Mouse (Mus musculus) retina, adult 2 months (tissue): Measurements from ENCODE around the gene Cdh12.

Experiments used
- DNase-seq: peaks from one replicate; pipeline ENCODE4 v3.0.0-alpha.2; 2012; ENCODE audit warnings: low read depth, low spot score

The Cdh12 gene

DNA sequence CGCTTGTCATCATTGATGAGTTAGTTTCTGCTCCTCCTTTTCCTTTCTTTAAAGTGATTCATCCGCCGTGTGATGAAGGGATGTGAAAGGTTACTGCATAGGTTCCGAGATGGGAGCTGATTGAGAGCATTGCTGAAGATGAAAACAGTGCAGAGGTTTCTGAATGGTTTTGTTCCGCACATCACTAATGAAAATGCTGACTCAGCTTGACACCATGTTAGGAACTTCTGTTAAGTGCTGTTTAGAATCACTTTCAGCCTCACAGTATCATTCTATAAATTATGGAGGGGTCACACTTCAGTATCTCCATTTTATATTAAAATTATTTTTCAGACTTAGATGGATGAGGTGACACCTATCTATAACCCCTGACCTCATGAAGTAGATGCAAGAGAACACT is 247.2 kb downstream of the Cdh12 start:
- DNase-seq = no peak

DNA sequence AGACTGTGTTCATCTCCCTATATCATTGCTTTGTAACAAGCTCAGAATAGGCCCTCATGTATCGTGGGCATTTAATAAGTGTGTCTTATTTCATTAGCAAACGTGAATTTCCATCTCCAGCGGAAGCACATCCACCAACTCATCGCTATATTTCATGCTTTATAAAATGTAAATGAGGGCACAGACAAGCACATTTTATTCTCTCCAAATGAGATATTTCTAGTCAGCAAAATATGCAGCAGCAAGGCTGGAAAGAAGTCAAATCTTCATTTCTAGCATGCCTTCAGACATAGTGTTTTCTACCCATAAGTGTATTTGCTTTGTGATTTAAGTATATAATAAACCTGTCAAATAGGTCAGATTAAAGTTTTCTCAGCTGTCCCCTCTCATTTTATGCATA is 262.8 kb downstream of the Cdh12 start:
- DNase-seq = no peak

DNA sequence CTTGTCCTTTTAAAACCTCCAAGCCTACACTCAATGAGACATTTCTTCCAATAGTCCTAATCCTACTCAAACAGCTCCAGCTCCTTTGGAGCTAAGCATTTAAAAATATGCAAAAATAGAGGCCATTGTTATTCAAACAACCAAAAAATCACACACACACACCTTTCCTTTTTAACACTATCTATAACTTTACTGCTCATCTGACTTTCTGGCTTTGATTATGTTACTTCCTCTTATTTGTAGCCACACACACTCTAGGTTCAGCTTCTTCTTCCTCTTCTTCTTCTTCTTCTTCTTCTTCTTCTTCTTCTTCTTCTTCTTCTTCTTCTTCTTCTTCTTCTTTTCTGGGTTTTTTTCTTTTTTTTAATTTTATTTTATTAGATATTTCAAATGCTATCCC is 323.2 kb downstream of the Cdh12 start:
- DNase-seq = no peak

DNA sequence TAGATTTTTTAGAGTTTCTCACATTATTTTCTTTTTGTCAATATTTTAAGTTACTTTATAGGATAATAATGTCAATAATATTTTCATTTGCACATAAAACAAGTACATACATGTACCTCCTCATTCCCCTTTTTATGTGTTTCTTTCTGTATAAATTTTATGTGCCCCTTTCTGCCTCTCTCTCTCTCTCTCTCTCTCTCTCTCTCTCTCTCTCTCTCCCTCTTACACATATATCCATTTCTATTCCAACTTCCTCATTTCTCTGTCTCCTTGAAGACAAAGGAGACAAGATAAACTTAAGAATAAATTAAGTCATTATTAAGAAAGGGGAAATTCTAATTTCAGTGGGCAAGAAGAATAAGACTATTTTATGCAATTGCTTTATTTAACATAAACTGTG is 324.4 kb downstream of the Cdh12 start:
- no peak for DNase-seq

DNA sequence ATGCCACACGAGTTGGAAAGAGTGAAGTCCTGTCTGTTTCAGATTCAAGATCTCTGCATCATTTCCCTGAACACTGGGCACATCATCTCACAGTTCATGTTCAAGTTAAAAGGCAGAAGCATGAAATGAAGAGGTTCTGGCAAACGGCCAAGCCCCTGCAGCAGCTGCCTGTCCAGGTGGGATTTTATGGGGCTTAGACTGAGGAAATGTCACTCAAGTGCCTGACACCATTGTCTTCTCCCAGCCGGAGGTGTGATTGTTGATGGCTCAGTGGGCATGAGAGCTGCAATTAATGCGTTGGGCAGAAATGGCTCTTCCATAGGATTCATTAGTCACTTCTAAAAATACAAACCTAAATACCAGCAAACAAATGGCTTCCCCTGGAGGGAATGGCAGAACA is 347.9 kb downstream of the Cdh12 start:
- no peak for DNase-seq

DNA sequence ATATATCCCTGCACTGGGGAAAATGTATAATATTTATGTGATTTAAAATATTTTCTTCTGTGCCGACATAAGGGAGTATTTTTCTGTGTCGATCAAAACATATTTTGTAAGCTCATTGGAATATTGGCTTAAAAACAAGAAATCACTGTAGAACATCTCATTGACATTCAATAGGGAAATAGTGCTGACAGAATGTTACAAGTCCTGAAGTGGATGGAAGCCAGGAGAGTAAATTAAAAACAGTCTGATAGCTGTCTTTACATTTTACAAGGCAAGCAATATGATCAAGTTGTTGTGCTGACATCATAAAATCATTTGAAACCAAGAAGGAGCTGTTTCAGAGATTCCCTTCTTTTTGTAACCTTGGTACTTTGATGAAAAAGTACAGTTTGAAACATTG is 349.5 kb downstream of the Cdh12 start:
- no peak for DNase-seq

DNA sequence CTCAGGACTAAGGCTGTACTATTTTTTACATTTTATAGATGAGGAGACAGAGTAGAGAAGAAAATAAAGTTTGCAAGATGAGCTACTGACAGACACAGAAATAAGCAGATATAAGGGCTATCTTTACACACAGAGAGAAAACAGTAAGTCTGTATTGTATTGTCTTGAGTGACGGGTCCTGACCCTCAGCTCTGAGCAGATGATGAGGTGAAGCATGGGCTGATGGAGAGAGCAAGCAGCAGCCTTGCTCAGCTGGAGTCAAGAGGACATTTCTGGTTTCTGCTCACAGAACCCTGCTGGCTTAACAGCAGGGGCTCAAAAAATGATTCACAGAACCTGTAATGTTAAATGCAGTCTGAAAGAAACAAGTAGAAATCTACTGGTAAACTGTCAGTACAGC is 386.8 kb downstream of the Cdh12 start:
- DNase-seq = no peak

DNA sequence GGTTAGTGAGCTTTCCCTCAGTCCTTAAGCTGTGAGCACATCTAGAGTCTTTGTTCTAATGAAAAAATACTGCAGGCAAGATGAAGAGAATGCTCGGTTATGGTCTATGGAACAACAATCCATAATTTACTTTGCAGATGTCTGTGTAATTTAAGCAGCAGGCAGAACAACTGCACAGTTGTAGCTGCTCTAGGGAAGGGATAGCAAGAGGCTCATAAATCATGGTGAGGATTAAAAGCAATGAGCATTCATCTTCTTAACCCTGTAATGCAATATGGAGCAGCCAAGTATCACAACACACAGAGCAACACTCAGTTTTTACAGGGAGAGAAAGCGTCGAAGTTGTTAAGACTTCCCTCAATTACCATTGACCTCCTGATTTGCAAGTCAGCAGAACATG is 387.9 kb downstream of the Cdh12 start:
- DNase-seq = no peak

DNA sequence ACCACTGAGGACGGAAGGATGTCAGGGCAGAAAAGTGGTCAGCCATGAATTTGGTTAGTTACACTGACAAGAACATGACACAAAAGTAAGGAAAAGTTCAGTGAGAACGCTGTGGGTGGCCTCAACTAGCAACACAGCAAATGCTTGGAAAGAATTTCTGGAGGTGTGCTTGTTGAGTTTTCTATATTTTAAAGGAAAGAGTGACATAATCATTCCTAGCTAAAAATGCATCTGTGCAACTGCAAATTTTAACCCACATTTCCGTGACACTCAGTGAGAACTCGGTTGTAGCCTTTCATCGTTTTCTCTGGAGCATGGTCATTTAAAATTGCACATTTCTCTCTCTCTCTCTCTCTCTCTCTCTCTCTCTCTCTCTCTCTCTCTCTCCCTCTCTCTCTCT is 392.4 kb downstream of the Cdh12 start:
- DNase-seq = no peak

DNA sequence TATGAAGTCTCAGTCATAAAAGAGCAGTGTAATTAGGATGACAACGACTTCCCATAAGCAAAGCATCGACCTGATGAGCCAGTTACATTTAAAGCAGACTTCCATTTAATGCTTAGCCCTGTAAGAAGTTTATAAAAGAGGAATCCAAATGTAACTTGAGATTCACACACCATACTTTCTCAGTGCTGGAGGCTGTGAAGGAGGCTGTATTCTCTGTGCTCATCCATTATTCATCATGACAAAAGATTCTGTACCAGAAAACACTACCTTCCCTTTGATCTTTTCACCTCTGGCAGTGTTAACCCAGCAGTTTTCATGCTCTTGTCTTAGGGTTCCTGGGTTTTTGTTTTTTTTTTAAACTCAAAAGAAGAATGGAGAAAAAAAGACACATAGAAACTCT is 414.0 kb downstream of the Cdh12 start:
- DNase-seq = no peak

DNA sequence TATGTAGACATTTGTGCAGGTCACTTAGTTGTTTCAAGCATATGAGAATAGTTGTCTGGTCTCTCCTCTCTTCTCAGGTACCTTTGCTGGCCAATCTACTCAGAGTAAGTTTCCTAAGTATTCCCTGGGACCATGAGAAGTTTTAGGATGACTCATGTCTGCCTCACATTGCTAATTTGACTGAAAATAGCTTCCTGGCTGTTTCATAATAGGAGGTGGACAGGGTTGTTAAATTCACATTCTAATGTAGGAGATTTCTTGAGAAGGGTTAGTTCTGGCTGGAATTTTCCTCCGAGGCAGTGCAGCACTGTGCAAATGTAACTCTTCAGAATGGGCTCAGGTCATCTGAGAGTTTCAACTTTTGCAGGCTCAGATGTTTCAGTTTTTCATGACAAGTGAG is 423.5 kb downstream of the Cdh12 start:
- no peak for DNase-seq

DNA sequence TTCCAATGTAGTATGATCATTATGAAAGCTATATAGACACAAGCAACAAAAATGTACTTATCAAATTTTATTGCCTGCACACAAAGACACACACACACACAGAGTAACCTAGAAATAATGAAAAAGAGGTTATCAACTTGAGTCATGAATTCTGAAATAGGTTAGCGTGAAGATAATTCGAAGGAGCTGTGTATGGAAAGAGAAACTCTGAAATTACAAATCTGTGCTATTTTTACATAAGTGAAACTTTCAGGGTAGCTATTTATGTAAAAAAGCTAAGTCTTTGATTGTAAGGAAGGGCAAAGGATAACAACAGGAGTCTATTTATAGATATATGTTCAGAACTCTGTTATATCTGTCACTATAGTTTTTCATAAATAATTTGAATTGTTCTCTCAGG is 427.9 kb downstream of the Cdh12 start:
- no peak for DNase-seq

DNA sequence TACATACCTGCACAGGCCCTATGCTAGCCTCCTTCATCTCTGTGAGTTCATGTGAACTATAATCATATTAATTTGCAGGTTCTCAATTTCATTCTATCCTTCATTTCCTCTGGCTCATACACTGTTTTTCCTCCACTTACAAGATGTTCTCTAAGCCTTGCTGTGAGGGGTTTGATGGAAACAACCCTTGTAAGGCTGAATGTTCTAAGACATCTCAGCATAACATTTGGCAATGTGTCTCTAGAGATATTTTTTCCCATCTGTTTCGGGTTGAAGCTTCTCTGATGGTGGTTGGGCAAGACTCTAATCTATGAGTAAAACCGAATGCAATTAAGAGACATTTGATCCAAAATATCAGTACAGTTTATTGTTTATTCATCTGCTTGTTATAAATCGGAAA is 444.4 kb downstream of the Cdh12 start:
- DNase-seq = no peak

DNA sequence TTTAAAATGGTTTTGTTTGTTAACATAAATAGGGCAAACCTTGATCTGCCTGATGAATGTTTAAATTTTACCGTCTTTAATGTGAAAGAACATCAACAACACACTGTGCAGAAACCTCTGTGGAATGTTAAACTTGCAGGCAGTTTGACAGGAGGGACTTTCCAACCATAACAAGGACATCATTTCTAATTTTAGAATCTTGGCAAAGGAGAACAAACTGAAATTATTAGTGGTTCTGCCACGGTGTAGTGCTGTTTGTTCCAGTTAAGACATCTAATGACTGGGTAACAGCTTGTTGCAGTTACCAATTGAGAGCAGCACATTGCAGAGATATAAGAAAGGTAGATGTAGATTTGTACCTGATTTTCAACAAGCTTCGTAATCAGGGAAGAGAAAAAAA is 453.5 kb downstream of the Cdh12 start:
- DNase-seq = no peak

DNA sequence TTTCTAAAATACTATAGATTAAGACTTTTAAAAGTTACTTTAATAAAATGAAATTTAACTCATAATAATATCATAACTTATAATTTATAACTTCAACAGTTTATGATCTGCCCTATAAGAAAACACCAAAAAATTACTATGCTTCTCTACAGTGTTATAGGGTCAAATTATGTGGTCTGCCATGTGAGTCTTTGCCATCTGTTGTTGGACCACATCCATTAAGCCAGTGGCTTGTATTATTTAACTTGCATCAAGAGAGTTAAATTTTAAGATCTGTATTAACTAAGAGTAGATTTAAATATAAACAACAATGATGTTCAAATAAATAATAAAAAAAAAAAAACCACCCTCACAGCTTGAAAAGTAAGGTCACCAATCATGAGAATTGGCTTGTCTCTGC is 479.2 kb downstream of the Cdh12 start:
- DNase-seq = no peak

DNA sequence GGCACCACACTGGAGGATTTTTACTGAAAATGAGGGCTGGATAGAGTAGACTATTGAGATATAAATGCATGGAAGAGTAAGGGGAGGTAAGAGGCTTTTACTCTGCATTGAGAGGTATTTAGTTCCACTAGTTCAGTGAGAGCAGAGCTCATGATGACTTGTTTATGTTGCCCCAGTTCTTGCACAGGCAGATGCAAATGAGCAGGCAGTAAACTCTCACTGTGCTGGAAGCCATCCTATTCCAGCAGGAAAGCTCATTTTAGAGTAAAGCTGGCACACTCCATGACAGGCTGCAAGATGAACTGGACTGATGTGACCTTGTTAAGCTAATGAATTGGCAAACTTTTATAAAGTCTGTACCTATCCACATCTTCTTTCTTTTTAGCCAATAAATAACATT is 494.9 kb downstream of the Cdh12 start:
- no peak for DNase-seq

DNA sequence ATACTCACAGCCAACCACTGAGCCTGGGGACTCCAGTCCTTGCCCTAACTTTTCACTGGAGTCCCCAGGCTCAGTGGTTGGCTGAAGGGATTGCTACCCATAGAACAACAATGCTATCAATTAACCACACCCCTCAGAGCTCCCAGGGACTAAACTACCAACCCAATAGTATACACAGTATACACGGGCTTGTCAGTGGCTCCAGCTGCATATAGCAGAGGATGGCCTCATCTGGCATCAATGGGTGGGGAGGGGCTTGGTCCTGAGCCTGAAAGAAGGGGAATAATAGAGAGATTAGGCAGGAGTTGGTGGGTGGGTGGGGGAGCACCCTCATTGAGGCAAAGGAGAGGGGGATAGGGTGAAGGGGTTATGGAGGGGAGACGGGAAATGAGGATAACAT is 518.4 kb downstream of the Cdh12 start:
- no peak for DNase-seq

DNA sequence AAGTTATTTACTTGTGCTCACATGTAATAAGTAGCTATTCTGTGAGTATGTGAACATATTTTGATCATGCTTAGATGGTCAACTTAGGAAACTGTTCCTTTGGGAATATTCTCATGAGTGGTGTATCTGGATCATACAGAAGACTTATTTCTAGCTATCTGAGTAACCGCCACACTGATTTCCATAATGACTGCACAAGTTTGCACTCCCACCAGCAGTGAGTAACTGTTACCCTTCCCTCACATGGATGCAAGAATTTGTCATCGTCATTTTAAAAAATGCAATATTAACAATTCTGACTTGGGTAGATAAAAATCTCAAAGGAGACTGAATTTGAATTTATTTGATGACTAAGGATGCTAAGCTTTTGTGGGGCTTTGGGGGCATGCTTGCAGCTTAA is 522.0 kb downstream of the Cdh12 start:
- DNase-seq = no peak

DNA sequence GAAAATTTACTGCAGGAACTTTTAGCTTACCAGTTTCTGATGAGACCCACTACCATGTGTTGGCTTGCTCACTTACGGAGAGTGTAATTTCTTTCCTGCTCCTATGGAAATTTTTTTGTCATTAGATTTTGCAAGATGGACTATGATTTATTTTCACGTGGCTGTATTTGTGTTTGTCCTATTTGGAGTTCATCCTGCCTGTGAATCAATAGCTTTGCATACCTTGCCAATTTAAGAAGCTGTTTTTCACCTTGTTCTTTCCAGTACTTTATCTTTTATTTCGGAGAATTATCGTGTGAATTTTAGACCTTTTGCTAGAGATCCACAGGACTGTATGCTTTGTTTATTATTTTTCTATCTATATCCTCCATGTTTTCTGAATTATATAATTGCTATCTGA is 551.5 kb downstream of the Cdh12 start:
- no peak for DNase-seq

DNA sequence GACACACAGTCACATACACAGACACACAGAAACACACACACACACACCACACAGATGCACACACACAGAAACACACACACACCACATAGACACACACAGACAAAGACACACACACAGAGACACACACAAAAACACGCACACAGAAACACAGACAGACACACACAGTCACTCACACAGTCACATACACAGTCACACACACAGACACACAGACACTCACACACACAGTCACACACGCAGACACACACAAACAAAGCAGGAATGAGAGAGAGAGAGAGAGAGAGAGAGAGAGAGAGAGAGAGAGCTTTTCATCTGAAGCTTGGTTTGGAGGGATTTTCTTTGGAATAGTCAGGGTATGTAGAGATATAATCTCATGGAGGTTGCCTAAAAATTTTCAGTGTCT is 558.9 kb downstream of the Cdh12 start:
- no peak for DNase-seq

DNA sequence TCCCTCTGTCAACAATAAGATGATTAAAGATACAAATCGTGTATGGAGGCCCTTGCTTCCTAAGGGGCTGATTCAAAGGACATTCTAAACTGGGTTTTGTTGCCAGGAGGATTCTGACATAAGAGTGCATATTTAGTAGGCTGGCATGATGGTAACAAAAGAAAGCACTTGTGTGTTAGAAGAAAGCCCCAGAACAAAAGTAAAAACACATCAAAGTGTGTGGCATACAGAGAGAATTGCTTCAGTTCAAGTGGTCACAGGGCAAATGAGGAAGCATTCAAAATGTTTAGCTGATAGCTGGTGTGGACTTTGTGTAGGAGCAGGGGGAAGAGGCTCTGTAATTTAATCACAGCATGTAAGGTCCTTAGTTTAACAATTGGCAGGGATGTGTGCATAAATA is 559.4 kb downstream of the Cdh12 start:
- no peak for DNase-seq

DNA sequence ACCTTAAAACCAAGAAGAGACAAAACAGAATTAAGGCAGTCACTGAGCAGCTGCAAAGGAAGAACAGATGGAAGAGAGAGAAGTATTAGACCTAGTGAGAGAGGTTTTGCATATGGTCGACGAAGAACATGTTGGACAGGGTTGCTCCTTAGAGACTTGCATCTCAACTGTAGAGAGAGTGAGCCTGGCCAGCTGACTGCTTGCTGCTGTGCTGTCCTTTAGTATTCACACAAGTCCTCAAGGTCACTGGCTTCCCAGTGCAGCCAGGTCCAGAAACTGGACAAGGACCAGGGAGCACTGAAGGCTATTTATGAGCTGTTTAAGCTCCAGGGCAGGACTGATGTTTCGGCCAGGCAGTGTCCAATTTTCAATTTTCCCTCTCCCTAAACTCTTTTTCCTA is 559.9 kb downstream of the Cdh12 start:
- DNase-seq = no peak

DNA sequence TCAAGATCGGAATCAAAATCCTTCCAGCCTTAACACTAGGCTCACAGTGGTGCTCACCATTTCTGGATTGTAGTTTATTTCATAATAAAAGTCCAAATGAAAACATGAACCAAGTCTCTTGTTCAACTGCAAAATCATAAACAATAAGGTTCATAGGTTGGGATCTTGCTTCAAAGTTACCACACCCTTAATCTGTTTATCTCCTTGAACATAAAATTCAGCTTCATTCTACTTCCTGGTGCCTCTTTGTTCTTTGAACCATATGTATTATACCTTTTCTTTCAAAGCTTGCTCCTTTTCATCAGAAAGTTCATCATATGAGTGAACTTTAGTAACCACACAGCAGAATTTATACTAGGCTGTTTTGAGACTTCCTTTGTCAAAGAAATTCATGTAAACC is 614.6 kb downstream of the Cdh12 start:
- no peak for DNase-seq

DNA sequence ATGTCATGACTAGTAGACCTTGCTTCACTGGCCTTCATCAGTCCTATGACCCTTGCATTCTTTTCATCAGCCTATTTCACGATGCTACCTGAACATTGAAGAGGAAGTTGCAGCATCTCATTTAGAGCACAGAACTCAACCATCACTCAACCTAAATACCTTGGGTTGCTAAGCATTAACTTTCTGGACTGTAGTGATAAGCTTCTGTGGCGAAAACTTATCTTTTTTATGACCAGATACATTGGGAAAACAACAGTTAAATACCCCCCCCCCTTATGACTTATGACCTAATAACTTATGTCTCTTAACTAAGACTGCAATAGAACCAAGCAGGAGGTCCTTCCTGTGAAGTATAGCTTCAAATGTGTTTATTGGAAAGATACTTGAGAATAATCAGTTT is 620.2 kb downstream of the Cdh12 start:
- DNase-seq = no peak

DNA sequence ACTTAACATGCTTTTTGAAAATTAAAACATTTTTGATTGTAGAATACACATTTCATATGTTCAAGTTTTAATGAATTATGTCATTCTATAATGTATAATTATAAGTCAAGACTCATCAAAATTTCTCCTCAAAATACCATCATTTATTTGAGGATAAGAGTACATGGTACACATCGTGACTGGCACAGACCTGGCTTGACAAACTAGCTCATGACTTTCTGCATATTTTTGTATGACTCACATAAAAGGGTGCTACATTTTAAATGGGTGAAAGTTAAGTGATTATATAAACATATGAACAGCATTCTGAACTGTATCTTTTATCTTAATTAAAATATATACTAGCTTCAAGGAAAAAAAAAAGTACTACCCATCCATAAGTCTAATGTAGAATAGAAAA is 643.8 kb downstream of the Cdh12 start:
- no peak for DNase-seq
